Mouse (Mus musculus): ENCODE data around the gene Kcnh2. TPM values are rescaled to one million over a fixed set of nuclear protein-coding genes. Genes with fewer than 3 reads are reported as not detected.
A peak's percentile ranks its signal among the peaks of the same experiment; 100 is the strongest.

Gene Kcnh2
- polyA plus RNA-seq, 1 experiment from 2014 or later: 7.0 TPM

DNA sequence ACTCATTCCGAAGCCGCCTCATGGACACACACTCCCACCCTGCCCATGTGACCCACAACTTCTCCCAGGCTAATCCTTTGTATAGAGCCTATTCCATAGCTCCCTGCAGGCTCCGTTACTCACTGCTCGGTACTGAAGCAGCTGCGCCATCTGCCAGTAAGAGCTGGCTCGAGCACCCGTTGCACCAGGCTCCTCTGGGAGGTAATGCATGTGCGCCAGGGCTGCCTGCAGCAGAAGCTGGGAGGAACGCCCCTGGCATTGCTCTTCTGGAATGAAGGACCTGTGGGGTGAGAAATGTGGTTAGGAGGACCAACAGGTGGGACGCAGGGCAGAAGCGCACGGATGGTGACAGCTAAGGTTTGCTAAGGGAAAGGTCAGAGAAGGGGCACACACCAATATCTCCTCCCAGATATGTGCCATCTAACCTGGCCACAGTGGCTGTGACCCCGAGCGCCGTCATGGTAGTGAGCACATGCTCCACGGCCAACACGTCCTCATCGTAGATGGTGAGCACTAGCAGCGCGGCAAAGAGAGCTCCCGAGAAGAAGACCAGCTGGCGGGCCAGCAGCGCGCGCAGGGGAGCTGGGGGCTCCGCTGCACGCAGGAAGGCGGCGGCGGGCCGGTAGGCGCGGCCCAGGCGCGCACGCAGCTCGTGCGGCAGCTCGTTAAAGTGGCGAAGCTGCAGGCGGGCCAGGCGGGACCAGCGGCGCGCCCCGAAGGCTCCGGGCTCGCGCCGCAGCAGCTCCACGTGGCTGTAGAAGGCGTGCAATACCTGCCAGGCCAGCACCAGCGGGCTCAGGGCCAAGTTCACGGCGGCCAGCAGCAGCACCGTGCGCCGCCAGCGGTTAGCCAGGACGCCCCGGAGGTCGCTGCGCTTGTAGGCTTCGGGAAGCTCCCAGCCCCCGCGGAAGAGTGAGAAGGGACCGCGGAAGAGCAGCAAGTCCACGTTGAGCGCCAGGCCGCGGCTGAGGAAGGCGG is 36.1 kb upstream of the Kcnh2 start:
- ATAC-seq (ENCODE audit: borderline replicate concordance, extremely low read depth, low FRiP score, low TSS enrichment): peak; percentile 27; the same call in 1 of the 2 replicates
- Histone ChIP-seq H3K4me3 (peak overlapping the region; percentile 37), H3K9ac (peak overlapping the region; percentile 31), H3K36me3 (no peaks in the 10 kb centered on the region), H3K27ac (no peak overlapping the region), H3K4me2 (peak overlapping the region; percentile 87), H3K27me3 (peaks cover 43% of the 10 kb centered on the region), H3K4me1 (peaks cover 34% of the 10 kb centered on the region), H3K9me3 (no peaks in the 10 kb centered on the region)
- 2% methylated on average over 73 of the region's 73 CpGs for WGBS

GRCm38 (mm10) chr5:24385887-24386550 is 34.6 kb upstream of the Kcnh2 start:
- Histone ChIP-seq H3K27me3 (peaks cover 43% of the 10 kb centered on the region), H3K4me2 (no peak overlapping the region), H3K9me3 (no peaks in the 10 kb centered on the region), H3K9ac (no peak overlapping the region), H3K4me3 (no peak overlapping the region), H3K36me3 (no peaks in the 10 kb centered on the region), H3K27ac (no peak overlapping the region), H3K4me1 (peaks cover 34% of the 10 kb centered on the region)
- WGBS: 83% methylated on average over 10 of the region's 10 CpGs
- ATAC-seq (ENCODE audit: borderline replicate concordance, extremely low read depth, low FRiP score, low TSS enrichment): no peak

DNA sequence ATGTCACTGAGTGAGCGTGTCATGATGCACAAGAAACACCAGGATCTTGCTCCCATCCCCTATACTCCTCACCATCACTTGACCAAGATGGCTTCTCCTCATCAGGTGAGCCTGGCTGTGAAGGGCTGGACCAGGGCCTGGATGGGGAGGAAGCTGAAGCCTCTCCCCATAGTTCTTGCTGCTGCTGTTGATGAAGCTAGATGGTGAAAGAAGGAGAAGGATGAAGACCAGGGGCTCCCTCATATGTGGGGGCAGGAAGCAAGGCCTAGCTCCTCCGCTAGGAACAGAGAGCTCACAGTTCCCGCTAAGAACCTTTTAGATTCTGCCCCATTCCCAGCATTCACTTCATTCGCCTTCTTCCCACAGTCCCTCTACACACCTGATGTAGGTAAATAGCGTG is 34.0 kb upstream of the Kcnh2 start:
- H3K4me3 ChIP-seq: no peak overlapping the region
- 79% methylated on average over 5 of the region's 5 CpGs for WGBS
- H3K27me3 ChIP-seq: peaks cover 43% of the 10 kb centered on the region
- no peak overlapping the region for H3K9ac ChIP-seq
- no peaks in the 10 kb centered on the region for H3K36me3 ChIP-seq
- H3K27ac ChIP-seq: no peak overlapping the region
- H3K4me2 ChIP-seq: no peak overlapping the region
- ATAC-seq (ENCODE audit: borderline replicate concordance, extremely low read depth, low FRiP score, low TSS enrichment): no peak
- peaks cover 34% of the 10 kb centered on the region for H3K4me1 ChIP-seq
- H3K9me3 ChIP-seq: no peaks in the 10 kb centered on the region

DNA sequence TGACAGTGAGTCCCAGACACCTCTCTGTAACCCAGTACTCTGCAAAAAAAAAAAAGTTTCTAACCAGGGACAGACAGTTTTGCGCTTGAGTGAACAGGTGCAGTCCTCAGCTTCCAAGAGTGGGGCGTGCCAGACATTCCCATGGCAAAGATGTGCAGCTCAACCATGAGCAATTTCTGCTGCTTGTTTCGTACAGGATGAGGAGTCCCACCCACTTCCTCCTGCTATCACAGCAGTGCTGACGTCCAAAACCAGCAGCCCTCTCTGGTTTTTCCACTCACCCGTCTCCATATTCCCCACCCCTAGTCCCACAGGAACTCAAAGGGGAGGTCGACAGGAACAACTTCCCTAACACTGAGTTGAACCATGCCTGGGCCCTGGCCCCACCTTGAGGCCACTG is 33.0 kb upstream of the Kcnh2 start:
- peaks cover 30% of the 10 kb centered on the region for H3K4me1 ChIP-seq
- H3K27me3 ChIP-seq: peaks cover 43% of the 10 kb centered on the region
- H3K4me2 ChIP-seq: no peak overlapping the region
- H3K9ac ChIP-seq: no peak overlapping the region
- WGBS: 46% methylated on average over 6 of the region's 6 CpGs
- H3K36me3 ChIP-seq: no peaks in the 10 kb centered on the region
- H3K9me3 ChIP-seq: no peaks in the 10 kb centered on the region
- no peak overlapping the region for H3K27ac ChIP-seq
- no peak for ATAC-seq (ENCODE audit: borderline replicate concordance, extremely low read depth, low FRiP score, low TSS enrichment)
- no peak overlapping the region for H3K4me3 ChIP-seq

DNA sequence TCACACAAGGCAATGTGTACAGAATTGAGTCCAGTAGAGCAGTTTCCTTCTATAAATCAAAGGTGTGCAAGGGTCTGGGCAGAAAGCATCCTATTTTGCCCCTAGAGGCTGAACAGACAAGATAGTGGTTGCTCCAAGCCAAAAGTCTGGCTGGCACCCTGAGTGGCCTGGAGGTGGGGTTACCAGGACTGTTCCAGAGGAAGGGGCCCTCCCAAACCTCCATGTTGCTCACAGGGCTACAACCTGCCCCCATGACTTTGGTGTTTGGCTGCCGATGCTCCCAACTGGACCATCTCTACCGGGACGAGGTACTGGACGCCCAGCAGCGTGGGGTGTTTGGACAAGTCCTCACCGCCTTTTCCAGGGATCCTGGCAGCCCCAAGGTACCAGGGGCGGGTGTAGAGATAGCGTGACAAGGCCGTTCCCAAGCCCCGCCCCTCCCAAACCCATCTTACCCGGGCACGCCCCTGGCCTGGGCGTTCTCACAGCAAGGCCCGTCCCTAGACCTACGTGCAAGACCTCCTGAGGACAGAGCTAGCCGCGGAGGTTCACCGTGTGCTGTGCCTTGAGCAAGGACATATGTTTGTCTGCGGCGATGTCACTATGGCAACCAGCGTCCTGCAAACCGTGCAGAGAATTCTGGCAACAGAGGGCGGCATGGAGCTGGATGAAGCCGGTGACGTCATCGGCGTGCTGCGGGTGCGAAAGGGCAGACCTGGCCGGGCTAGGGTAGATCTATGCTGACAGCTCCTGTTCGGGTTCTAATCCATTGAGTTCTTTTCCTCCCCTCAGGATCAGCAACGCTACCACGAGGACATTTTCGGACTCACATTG is 31.8 kb upstream of the Kcnh2 start:
- Histone ChIP-seq H3K9ac (peak overlapping the region; percentile 35), H3K27ac (no peak overlapping the region), H3K4me2 (peak overlapping the region; percentile 69), H3K4me1 (peaks cover 23% of the 10 kb centered on the region), H3K9me3 (no peaks in the 10 kb centered on the region), H3K36me3 (no peaks in the 10 kb centered on the region), H3K4me3 (peak overlapping the region; percentile 40), H3K27me3 (peaks cover 33% of the 10 kb centered on the region)
- ATAC-seq (ENCODE audit: borderline replicate concordance, extremely low read depth, low FRiP score, low TSS enrichment): peak; percentile 88
- WGBS: 2% methylated on average over 34 of the region's 34 CpGs

GRCm38 (mm10) chr5:24381988-24382387 is 30.6 kb upstream of the Kcnh2 start:
- no peak overlapping the region for H3K4me3 ChIP-seq
- H3K9ac ChIP-seq: no peak overlapping the region
- no peaks in the 10 kb centered on the region for H3K9me3 ChIP-seq
- H3K4me1 ChIP-seq: peaks cover 14% of the 10 kb centered on the region
- H3K27me3 ChIP-seq: peaks cover 20% of the 10 kb centered on the region
- ATAC-seq (ENCODE audit: borderline replicate concordance, extremely low read depth, low FRiP score, low TSS enrichment): no peak
- H3K27ac ChIP-seq: no peak overlapping the region
- no peak overlapping the region for H3K4me2 ChIP-seq
- WGBS: 64% methylated on average over 2 of the region's 2 CpGs
- no peaks in the 10 kb centered on the region for H3K36me3 ChIP-seq

DNA sequence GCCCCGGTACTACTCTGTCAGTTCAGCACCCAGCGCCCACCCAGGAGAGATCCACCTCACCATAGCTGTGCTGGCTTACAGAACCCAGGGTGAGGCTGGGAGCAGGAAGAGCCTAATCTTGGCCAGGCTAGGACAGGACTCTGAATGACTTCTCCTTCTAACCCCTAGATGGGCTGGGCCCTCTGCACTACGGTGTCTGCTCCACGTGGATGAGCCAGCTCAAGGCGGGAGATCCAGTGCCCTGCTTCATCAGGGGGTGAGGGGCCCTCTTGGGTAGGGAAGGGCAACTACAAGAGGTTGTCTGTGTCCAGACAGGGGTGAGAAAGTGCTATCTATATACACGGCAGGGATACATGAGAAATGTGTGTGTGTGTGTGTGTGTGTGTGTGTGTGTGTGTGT is 30.1 kb upstream of the Kcnh2 start:
- no peak overlapping the region for H3K4me2 ChIP-seq
- 57% methylated on average over 6 of the region's 6 CpGs for WGBS
- no peaks in the 10 kb centered on the region for H3K9me3 ChIP-seq

GRCm38 (mm10) chr5:24380499-24380898 is 29.1 kb upstream of the Kcnh2 start:
- peaks cover 6% of the 10 kb centered on the region; the same call in 1 of the 2 replicates for H3K27me3 ChIP-seq
- H3K9me3 ChIP-seq: no peaks in the 10 kb centered on the region
- H3K9ac ChIP-seq: no peak overlapping the region
- no peak overlapping the region for H3K27ac ChIP-seq
- peaks cover 13% of the 10 kb centered on the region for H3K4me1 ChIP-seq
- WGBS: 89% methylated on average over 4 of the region's 4 CpGs
- no peak for ATAC-seq (ENCODE audit: borderline replicate concordance, extremely low read depth, low FRiP score, low TSS enrichment)
- no peaks in the 10 kb centered on the region for H3K36me3 ChIP-seq
- no peak overlapping the region for H3K4me2 ChIP-seq
- no peak overlapping the region for H3K4me3 ChIP-seq

More for the DNA sequence above, 30.1 kb upstream of the Kcnh2 start:
- no peaks in the 10 kb centered on the region for H3K36me3 ChIP-seq
- peaks cover 15% of the 10 kb centered on the region for H3K27me3 ChIP-seq
- peaks cover 13% of the 10 kb centered on the region for H3K4me1 ChIP-seq
- no peak overlapping the region for H3K27ac ChIP-seq
- H3K4me3 ChIP-seq: no peak overlapping the region
- no peak for ATAC-seq (ENCODE audit: borderline replicate concordance, extremely low read depth, low FRiP score, low TSS enrichment)
- H3K9ac ChIP-seq: no peak overlapping the region

DNA sequence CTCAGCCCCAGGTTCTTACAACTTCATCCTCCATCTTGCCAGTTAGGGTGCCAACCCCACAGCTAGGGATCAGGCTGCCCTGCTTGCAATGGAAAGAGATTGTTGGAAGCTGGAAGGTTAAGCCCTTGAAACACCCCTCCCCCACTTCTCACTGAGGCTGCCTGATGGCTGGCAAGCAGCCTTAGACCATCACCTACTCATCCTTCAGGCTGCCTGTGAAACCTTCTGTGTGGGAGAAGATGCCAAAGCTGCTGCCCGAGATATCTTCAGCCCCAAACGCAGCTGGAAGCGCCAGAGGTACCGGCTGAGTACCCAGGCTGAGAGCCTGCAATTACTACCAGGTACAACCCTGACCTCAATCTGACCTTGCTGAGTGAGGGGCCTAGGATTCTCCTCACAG is 28.1 kb upstream of the Kcnh2 start:
- Histone ChIP-seq H3K27ac (no peak overlapping the region), H3K4me1 (peaks cover 13% of the 10 kb centered on the region), H3K36me3 (no peaks in the 10 kb centered on the region), H3K27me3 (no peaks in the 10 kb centered on the region), H3K9me3 (no peaks in the 10 kb centered on the region), H3K9ac (no peak overlapping the region), H3K4me3 (no peak overlapping the region), H3K4me2 (no peak overlapping the region)
- 49% methylated on average over 4 of the region's 4 CpGs for WGBS
- no peak for ATAC-seq (ENCODE audit: borderline replicate concordance, extremely low read depth, low FRiP score, low TSS enrichment)

DNA sequence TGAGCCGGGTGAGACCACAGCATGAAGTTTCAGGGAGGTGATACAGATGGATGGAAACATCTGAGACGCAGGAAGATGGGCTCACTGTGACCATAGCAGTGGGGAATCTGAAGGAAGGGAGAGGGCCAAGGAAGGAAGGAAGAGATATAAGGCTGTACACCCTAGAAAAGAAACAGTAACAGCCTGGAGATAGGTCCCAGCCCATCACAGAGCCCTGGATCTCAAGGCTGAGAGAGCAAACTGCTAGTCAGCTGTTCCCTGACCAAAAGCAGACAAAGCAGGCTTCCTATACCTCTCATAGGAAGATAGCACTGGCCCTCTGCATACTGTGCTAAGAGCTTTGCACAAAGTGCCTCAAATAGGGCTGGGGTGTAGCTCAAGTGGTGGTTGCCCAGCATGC is 27.3 kb upstream of the Kcnh2 start:
- Histone ChIP-seq H3K27ac (no peak overlapping the region), H3K36me3 (no peaks in the 10 kb centered on the region), H3K9me3 (no peaks in the 10 kb centered on the region), H3K4me1 (peaks cover 14% of the 10 kb centered on the region), H3K4me2 (no peak overlapping the region), H3K4me3 (no peak overlapping the region), H3K9ac (no peak overlapping the region), H3K27me3 (no peaks in the 10 kb centered on the region)
- ATAC-seq (ENCODE audit: borderline replicate concordance, extremely low read depth, low FRiP score, low TSS enrichment): no peak
- WGBS: 56% methylated on average over 2 of the region's 2 CpGs

DNA sequence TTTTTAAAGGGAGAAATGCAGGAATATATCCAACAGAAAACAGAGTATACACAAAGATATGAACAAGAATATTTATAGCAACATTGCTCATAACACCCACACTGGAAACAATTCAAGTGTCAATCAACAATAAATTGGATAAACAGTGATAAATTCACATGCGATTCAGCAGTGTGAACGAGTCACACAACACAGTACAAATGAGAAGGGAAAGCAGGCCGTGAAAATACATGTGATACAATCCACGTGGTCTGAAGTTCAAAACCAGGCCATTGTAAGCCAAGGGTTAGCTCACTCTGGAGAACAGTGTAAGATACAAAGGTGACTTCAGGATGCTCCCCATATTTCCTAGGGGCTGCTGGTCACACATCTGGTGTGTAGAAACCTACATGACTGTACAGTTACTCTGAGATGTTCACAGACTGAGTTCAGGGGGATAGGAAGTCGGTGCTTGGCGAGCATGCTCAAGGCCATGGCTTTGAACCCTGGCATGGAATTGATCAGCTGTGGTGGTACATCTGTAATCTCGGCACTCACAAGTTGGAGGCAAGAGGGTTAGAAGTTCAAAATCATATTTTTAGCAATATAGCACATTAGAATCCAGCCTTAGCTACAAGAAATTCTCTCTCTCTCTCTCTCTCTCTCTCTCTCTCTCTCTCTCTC is 23.4 kb upstream of the Kcnh2 start:
- Histone ChIP-seq H3K9me3 (no peaks in the 10 kb centered on the region), H3K36me3 (no peaks in the 10 kb centered on the region), H3K4me2 (no peak overlapping the region), H3K4me1 (peaks cover 6% of the 10 kb centered on the region), H3K27ac (no peak overlapping the region), H3K4me3 (no peak overlapping the region), H3K27me3 (no peaks in the 10 kb centered on the region), H3K9ac (no peak overlapping the region)
- ATAC-seq (ENCODE audit: borderline replicate concordance, extremely low read depth, low FRiP score, low TSS enrichment): no peak
- WGBS: 56% methylated on average over 7 of the region's 7 CpGs

Measured in lung, embryonic 15.5 days (tissue).